Mouse (Mus musculus): Measurements from ENCODE around the gene Cdh24. TPM values are rescaled to one million over a fixed set of nuclear protein-coding genes. Genes with fewer than 3 reads are reported as not detected.
A peak's percentile ranks its signal among the peaks of the same experiment; 100 is the strongest.

Gene Cdh24
- total RNA-seq, 2 experiments from 2014 or later = 3.2 to 3.5 TPM

DNA sequence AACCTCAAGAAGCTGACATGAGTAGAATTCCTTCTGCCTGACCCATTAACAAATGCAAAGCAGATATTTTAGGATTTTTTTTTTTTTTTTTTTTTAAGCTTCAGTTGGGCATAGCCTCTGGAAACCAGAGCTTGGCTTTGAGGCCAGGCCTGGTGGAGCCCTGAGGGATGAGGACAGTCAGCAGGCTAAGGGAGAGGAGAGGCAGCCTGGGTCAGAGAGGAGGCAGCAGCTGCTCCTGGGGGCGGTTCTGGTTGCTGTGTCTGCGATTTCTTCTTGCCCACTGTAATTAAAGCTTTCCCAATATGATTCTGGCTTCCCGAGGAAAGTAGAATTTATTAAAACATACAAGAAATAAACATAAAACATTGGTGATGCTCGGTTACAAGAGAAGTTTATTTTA, 31.9 kb downstream of the Cdh24 start:
- DNase-seq (ENCODE audit: low spot score in 2 of 2) = no peak

DNA sequence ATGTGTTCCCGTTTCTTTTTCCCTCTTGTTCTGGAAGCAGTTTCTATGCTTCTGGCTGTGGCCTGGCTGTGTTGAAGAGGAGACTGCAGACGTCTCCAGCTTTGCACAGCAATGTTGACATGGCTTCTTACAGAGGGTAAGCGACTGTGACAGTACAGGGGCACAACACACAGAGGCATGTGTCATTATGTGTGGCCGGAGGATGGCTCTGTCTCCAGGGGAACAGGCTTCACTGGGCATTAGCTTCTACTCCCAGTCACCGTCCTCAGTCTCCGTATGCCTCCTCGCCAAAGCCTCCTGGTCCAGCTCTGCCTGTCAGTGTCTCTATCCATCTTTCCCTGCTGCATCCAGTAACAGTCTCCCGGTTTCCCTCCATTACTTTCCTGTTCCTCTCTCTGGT, 33.9 kb downstream of the Cdh24 start:
- no peak for DNase-seq (ENCODE audit: low spot score in 2 of 2)

DNA sequence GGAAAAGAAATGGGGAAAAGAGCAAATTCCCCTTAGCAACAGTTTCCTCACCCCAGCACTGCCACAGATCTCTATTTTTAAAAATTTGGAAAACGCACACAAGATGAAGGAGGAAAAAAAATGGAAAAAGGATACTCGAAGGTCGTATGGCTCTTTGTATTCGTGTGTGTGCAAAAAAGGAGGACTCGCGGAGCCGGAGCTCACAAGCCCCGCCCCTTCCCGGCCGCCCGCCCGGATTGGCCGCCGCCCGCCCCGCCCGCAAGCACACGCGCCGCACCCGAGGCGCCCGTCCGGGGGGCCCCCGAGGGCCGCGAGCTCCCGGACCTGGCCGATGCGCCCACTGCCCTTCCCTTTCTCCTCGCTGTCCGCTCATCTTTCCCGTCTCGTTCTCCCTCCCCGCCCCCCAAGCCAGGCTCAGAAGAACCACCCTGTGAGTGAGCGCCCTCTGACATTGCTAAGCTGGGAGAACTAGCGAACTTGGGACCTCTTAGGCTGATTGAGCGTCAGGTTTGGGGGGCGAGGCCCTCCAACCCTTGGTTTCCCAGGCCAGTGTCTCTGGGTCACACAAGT, 35.3 kb downstream of the Cdh24 start, which contains the start of gene 4931414P19Rik:
Gene 4931414P19Rik, minus strand, starts transcription at position 242 of the 570 bp plus-strand sequence.
- DNase-seq (ENCODE audit: low spot score in 2 of 2) = peak; percentile 85 to 90

DNA sequence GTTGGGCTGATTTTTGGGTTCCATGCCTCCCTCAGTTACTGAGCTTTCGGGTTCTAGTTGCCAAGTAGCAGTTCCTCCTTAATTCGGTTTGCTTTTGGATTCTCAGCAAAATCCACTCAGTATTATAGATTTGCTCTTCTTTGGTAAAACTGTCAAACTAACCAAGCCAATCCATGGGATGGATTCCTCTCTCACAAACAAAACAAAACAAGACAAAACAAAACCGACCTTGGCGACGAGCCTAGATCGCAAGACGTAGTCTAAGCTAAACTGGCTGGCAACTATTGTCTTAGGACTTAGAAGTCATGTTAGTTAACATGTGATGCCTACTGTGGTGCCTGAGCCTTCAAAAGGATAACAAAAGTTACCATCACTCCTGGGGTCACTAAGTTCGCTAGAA, 37.5 kb downstream of the Cdh24 start:
- DNase-seq (ENCODE audit: low spot score in 2 of 2) = no peak

DNA sequence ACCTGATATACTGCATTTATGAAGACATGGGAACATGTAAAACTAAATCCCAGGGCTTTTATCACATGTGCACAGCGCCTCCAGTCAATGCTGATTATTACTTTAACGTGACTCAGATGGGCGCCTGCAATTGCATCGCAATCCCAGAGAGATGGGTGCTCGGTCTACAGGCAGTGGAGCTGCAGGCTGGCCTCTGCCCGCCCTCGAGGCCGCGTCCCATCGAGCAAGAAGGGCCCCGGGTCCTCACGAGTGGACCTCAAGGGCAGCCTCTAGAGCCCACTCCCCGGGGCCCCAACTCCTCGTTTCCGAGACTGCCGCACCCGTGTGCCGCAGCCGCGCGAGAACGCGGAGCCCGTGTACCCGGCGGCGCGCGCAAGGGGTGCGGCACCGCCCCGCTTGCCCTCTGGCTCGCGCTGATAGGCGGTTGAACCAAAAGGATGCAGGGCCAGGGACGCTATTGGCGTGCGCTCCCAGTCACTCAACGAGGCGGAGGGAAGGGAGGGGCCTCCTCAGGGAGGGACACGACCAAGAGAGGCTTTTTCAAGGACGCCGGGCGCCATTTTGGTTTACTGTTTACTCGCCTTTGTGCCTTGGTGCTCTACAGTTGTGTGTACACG, 38.0 kb downstream of the Cdh24 start:
- peak; percentile 92 to 96 for DNase-seq (ENCODE audit: low spot score in 2 of 2)

DNA sequence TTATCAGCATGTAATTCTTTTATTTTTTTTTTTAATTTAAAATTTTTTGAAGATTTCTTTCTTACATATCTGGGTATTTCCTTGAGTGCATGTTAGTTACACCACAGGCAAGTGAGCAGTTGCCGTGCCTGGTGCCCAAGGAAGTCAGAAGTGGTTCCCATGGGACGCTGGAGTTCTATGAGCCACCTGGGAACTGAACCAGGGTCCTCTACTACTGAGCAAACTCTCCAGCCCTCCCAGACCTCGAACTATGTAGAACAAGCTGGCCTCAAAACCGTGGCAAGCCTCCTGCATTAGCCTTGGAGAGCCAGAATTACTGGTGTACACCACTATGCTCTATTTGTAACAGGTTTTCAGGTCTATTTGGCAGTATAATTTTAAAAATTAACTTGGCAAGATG, 38.6 kb downstream of the Cdh24 start:
- no peak for DNase-seq (ENCODE audit: low spot score in 2 of 2)

DNA sequence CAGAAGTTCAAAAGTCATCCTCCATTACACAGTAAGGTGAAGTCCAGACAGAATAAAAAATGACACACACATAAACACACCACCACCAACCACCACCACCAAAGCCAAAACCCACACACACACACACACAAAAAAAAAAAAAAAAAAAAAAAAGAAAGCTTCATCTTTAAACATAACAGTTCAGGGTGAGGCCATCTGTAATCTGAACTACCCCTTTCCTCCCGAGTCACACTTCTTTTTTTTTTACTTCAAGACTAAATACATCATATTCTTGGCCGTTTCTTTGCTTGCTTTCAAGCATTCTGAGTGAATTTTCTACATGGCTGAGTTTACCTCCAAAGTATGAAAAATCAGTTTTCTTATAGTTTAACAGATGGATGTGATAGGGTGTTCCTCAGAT, 39.6 kb downstream of the Cdh24 start:
- DNase-seq (ENCODE audit: low spot score in 2 of 2) = no peak

DNA sequence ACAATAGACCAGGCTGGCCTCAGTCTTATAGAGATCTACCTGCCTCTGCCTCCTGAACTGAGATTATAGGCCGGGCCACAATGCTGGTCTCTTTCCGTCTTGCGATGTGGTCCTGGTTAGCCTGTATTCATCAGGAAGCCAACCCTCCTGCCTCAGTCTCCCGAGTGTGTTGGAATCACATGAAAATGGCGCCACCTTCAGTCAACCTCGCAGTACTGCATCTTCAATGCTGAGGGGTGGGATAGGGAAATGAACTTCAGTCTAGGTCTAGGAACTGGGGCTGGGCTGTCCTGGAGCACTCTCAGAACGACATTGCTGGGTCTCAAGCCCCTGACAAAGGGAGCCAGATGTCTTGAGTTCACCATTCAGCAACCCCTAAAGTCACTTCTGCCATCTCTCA, 44.1 kb downstream of the Cdh24 start:
- no peak for DNase-seq (ENCODE audit: low spot score in 2 of 2)

DNA sequence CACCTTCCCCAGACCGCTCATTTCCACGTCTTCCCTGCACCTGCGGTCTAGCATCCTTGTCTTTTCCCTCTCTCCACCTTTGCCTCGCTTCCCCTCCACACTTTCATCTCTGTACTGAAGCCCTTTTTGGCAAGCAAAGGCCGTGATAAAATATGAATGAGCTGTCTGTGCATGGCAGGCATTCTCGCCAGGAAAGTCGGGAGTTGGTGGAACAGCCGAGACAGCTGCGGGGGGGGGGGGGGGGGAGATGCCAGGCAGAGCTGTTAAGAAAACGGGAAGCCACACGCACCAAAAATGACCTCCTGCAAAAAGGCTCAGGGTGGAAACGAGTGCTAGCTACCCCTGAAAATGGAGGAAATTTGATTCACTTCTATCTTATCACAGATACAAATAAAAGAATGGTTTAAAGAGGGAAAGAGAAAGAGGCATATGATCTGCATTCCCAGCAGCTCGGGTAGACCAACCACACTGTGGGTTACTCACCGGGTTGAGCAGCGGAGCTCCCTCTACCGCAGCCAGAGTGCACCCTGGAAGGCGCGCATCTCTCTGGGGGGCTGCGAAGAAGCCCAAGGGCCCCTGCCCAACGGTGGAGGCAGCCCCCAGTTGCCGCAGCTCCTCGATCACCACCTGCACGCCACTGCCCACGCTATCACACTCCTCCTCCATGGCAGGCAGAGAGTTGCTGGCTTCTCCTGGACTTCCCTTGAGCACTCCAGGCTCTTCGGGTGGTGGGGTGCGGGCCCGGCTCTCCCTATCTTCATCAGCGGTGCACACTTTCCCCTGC, 46.3 kb downstream of the Cdh24 start:
- no peak for DNase-seq (ENCODE audit: low spot score in 2 of 2)

DNA sequence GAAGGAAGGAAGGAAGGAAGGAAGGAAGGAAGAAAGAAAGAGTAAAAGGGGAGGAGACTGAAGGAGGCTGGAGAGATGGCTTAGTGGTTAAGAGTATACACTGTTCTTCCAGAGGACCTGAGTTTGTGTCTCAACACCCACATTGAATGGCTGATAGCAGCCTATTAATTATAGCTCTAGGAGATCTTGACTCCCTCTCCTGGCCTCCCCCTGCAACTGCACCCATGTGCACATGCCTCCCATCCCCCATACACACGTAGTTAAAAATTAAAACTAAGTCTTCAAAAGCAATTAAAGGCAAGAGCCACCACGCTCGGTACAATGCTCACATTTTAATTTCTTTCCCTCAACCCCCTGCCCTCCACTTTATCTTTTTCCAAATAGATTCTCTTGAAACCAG, 47.1 kb downstream of the Cdh24 start:
- DNase-seq (ENCODE audit: low spot score in 2 of 2) = no peak

DNA sequence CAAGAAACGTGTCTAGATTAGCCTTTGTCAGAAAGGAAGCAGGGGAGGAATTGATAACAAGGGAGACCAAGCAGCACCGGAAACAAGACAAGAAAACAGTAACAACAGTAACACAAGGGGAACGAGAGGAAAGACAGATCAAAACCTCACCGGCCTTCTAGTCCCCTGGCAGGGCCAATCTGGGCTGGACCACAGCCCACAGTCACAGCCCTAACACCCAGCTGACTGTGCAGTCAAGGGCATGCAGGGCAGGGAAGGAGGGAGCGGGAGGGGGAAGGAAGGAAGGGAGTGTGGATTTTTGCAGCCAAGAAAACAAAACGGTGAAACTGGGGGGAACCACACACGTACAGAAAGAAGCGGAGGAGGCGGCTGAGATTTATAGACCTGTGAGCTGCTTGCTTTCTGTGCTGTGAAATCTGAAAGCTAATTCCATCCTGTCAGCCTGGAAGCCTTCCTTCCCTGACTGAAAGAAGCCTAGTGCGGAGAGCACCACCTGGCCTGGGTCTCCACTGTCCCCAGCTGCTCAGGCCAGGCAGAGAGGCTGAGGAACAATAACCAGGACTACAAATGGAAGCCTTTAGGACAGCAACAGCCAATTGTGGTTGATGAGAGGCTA, 48.7 kb downstream of the Cdh24 start:
- DNase-seq (ENCODE audit: low spot score in 2 of 2) = no peak

DNA sequence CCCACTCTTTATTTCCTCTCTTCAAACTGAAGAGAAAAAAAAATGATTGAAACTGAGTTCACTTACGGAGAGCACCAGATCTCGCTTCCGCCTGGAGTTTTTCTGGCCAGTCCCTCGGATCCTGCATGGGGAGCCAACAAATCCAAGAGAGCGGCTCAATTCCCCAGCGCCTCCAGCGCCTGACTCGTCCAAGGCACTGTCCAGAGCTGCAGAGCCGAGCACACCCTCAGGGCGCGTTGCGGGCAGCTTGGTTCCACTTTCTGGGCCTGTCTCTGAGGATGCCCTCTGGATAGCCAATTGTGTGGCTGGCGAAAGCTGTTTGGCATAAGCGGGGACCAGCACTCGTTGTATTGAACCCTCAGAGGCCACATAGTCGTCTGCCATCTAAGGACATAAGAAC, 50.1 kb downstream of the Cdh24 start:
- DNase-seq (ENCODE audit: low spot score in 2 of 2) = no peak

DNA sequence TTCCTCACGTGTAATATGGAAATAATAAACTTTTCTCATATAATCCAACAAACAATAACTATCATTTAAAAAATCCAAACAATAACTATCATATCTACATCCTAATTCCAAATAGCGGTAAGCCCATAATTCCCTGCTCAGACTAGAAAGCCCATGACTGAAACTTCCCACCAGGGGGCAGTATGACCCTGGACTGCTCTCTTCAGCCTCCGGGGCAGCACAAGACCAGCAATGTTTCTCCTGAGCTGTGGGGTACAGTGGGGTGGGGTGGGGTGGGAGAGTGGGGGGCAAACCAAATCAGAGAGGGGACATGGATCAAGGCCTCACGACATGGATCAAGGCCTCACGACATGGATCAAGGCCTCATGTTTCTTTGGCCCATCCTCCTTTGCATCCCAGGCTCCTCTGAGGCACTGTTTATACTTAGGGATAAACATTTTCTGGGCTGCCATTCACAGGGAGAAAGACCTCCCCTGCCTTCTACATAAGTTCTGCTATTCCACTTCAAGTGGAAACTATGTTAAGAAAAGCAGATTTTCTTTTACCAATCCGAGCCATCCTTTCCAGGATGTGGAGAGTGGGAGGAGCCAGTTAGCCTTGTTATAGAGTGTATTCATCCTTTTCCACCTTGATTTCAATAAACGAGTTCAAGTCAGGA, 57.4 kb downstream of the Cdh24 start:
- DNase-seq (ENCODE audit: low spot score in 2 of 2) = peak; percentile 52 to 66

DNA sequence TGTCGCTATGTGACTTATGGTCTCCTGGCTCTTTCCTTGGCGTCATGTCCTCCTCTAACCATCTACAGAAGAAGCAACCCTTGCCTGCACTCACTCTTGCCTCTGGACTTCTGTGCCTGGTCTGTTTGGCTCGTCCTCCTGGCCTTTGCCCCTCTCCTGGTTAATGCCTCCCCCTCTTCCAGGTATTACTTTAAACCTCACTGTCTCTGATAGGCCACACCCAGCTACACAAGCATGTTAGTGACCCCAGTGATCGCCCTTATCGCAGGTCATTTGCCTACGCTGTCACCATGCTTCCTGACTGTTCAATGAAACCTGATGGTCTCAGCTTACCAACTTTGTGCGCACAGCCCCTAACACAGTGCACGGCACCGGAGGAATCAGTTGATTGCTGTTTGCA, 58.6 kb downstream of the Cdh24 start:
- no peak for DNase-seq (ENCODE audit: low spot score in 2 of 2)

Small RNA genes lying within 50 kb of the gene (microRNA-seq; reads per million reads assigned to microRNA genes)
- gene Mir686 = not detected
- not detected for gene Mir6948

Other genes starting within 250 kb of the Cdh24 start
- 1 to 10 TPM; 6.2 to 7.3 TPM for gene Slc7a7, start 223.6 kb downstream of the Cdh24 start, total RNA-seq (2021)
- gene Mrpl52, start 214.5 kb downstream of the Cdh24 start, total RNA-seq (2021) = 100 to 1,000 TPM; 151 to 166 TPM
- gene Mmp14, start 209.8 kb downstream of the Cdh24 start, total RNA-seq (2021) = 100 to 1,000 TPM; 222 to 237 TPM
- 10 to 100 TPM; 39.0 to 42.9 TPM for gene Lrp10, start 177.2 kb downstream of the Cdh24 start, total RNA-seq (2021)
- not detected for gene Rem2, start 165.3 kb downstream of the Cdh24 start, total RNA-seq (2021)
- 10 to 100 TPM; 40.0 to 40.4 TPM for gene Prmt5, start 123.8 kb downstream of the Cdh24 start, total RNA-seq (2021)
- 10 to 100 TPM; 18.1 to 21.2 TPM for gene Haus4, start 86.7 kb downstream of the Cdh24 start, total RNA-seq (2021)
- 10 to 100 TPM; 14.6 to 15.8 TPM for gene Ajuba, start 63.8 kb downstream of the Cdh24 start, total RNA-seq (2021)
- 1 to 10 TPM; 4.3 to 6.8 TPM for gene 4931414P19Rik, start 35.4 kb downstream of the Cdh24 start, total RNA-seq (2021)
- 100 to 1,000 TPM; 173 to 176 TPM for gene Psmb5, start 23.3 kb downstream of the Cdh24 start, total RNA-seq (2021)
- not detected for gene Psmb11, start 19.9 kb downstream of the Cdh24 start, total RNA-seq (2021)
- gene Gm17606, start 412 bp downstream of the Cdh24 start, total RNA-seq (2021) = not detected
- 10 to 100 TPM; 25.4 to 27.1 TPM for gene 1700123O20Rik, start 44.9 kb upstream of the Cdh24 start, total RNA-seq (2021)
- 100 to 1,000 TPM; 134 to 165 TPM for gene Acin1, start 45.6 kb upstream of the Cdh24 start, total RNA-seq (2021)
- gene Gm29776, start 57.5 kb upstream of the Cdh24 start, total RNA-seq (2021) = under 1 TPM in 1 of 2 experiments, not detected in 1; 0.16 TPM
- gene Cebpe, start 70.8 kb upstream of the Cdh24 start, total RNA-seq (2021) = not detected
- gene Slc7a8, start 140.6 kb upstream of the Cdh24 start, total RNA-seq (2021) = 1 to 10 TPM; 6.5 to 8.8 TPM
- not detected for gene Rnf212b, start 172.8 kb upstream of the Cdh24 start, total RNA-seq (2021)
- gene Homez, start 229.6 kb upstream of the Cdh24 start, total RNA-seq (2021) = 1 to 10 TPM; 8.0 to 9.3 TPM
- gene Ppp1r3e, start 236.2 kb upstream of the Cdh24 start, total RNA-seq (2021) = 1 to 10 TPM; 8.1 to 9.2 TPM
- gene Bcl2l2, start 242.0 kb upstream of the Cdh24 start, total RNA-seq (2021) = 10 to 100 TPM; 35.4 to 38.7 TPM
- gene Gm20521, start 242.1 kb upstream of the Cdh24 start, total RNA-seq (2021) = 1 to 10 TPM; 2.3 to 4.1 TPM